Mouse (Mus musculus): ENCODE measurements around the gene Map4k2.

- TF ChIP-seq CTCF (IDR thresholded peaks at IDR 0.05; ENCODE audit: borderline replicate concordance, insufficient read depth, low read length) = no peak
- TF ChIP-seq POLR2A (IDR thresholded peaks at IDR 0.05; ENCODE audit: low read depth, low read length) = no peak
These were observed 20.4 kb downstream of the Map4k2 start for GRCm38 (mm10) chr19:6361291-6361690.

Data from embryonic fibroblast, embryonic 13.5 days (primary cell).